Mouse (Mus musculus) thymus, adult 2 months (tissue): ENCODE results near the gene Ankrd28. TPM values are rescaled to one million over a fixed set of nuclear protein-coding genes. Genes with fewer than 3 reads are reported as not detected.

Experiments
- DNase-seq: peaks from one replicate; pipeline ENCODE4 v3.0.0; 2021
- H3K27ac ChIP-seq: fragments of 200-500 bp; 2 replicates; pipeline ENCODE4 v1.5.1; 2012; ENCODE audit warnings: low read length, control low read depth; ENCODE audit not compliant: control insufficient read depth, insufficient read depth
- H3K27me3 ChIP-seq: fragments of 200-500 bp; 2 replicates; pipeline ENCODE4 v1.6.1; 2012; ENCODE audit warnings: mild to moderate bottlenecking, low read length, moderate library complexity, mixed read lengths; ENCODE audit not compliant: control insufficient read depth, insufficient read depth
- H3K36me3 ChIP-seq: fragments of 200-500 bp; 2 replicates; pipeline ENCODE4 v1.6.1; 2012; ENCODE audit warnings: mild to moderate bottlenecking, low read length, moderate library complexity; ENCODE audit not compliant: control insufficient read depth, insufficient read depth
- H3K4me1 ChIP-seq: fragments of 200-500 bp; replicated peaks from 2 replicates; pipeline ENCODE4 v1.6.1; 2012; ENCODE audit warnings: low read length; ENCODE audit not compliant: control insufficient read depth, insufficient read depth
- H3K4me3 ChIP-seq: fragments of 200-500 bp; 2 replicates; pipeline ENCODE4 v1.5.1; 2012; ENCODE audit warnings: mild to moderate bottlenecking, low read length, control low read depth, moderate library complexity; ENCODE audit not compliant: control insufficient read depth, insufficient read depth
- CTCF ChIP-seq: fragments of 200-500 bp; IDR thresholded peaks from 2 replicates; pipeline ENCODE4 v1.5.1; 2012; ENCODE audit warnings: mild to moderate bottlenecking, control low read depth, low read length, moderate library complexity, borderline replicate concordance; ENCODE audit not compliant: control insufficient read depth, poor library complexity, insufficient read depth; ENCODE audit errors: extremely low read depth
- POLR2A ChIP-seq: fragments of 200-500 bp; IDR thresholded peaks from 2 replicates; pipeline ENCODE4 v1.6.1; 2012; ENCODE audit warnings: mild to moderate bottlenecking, low read length, control low read depth, moderate library complexity; ENCODE audit not compliant: control insufficient read depth, poor library complexity, insufficient read depth; ENCODE audit errors: extremely low read depth
- WGBS: fragments of 180-500 bp; shearing (Covaris S2); methylation state at CpG from one replicate; pipeline ENCODE4 v1.1.7; 2018; 5-methylcytosine and 5-hydroxymethylcytosine counted together
- polyA plus RNA-seq: library from polyadenylated mRNA; depleted of rRNA; stranded (reverse); fragments of >200 nt; gene quantifications from 2 replicates; pipeline ENCODE4 v1.2.3, GENCODE M21; 2012

Gene Ankrd28
- polyA plus RNA-seq, 1 experiment = 20.0 TPM

- Histone ChIP-seq H3K4me1 (no peaks in the 10 kb centered on the region), H3K4me3 (no peak overlapping the region), H3K27ac (no peak overlapping the region), H3K27me3 (no peaks in the 10 kb centered on the region), H3K36me3 (peaks cover 39% of the 10 kb centered on the region)
- TF ChIP-seq POLR2A = no peak
- TF ChIP-seq CTCF = no peak
- 98% methylated on average over 2 of the region's 2 CpGs for WGBS
- DNase-seq = no peak
Observed at GRCm38 (mm10) chr14:31734811-31735210, 95.6 kb downstream of the Ankrd28 start.

GRCm38 (mm10) chr14:31727522-31727921 lies 102.9 kb downstream of the Ankrd28 start:
- H3K4me3 ChIP-seq = no peak overlapping the region
- H3K4me1 ChIP-seq = no peaks in the 10 kb centered on the region
- H3K27ac ChIP-seq = no peak overlapping the region
- H3K36me3 ChIP-seq = peaks cover 29% of the 10 kb centered on the region
- 98% methylated on average over 3 of the region's 3 CpGs for WGBS
- no peak for DNase-seq
- TF ChIP-seq POLR2A = no peak
- TF ChIP-seq CTCF = no peak
- no peaks in the 10 kb centered on the region for H3K27me3 ChIP-seq

GRCm38 (mm10) chr14:31722746-31723145 lies 107.7 kb downstream of the Ankrd28 start:
- Histone ChIP-seq H3K27me3 (no peaks in the 10 kb centered on the region), H3K36me3 (peaks cover 40% of the 10 kb centered on the region), H3K4me1 (no peaks in the 10 kb centered on the region), H3K4me3 (no peak overlapping the region), H3K27ac (no peak overlapping the region)
- no peak for DNase-seq
- no peak for TF ChIP-seq POLR2A
- TF ChIP-seq CTCF = no peak
- WGBS = 96% methylated on average over 1 of the region's 1 CpGs

GRCm38 (mm10) chr14:31721256-31721655 lies 109.2 kb downstream of the Ankrd28 start:
- Histone ChIP-seq H3K27me3 (no peaks in the 10 kb centered on the region), H3K4me3 (no peak overlapping the region), H3K36me3 (peaks cover 41% of the 10 kb centered on the region), H3K27ac (no peak overlapping the region), H3K4me1 (no peaks in the 10 kb centered on the region)
- WGBS = 98% methylated on average over 3 of the region's 3 CpGs
- no peak for DNase-seq
- TF ChIP-seq POLR2A = no peak
- no peak for TF ChIP-seq CTCF

- no peaks in the 10 kb centered on the region for H3K4me1 ChIP-seq
- 98% methylated on average over 2 of the region's 2 CpGs for WGBS
- H3K4me3 ChIP-seq = no peak overlapping the region
- DNase-seq = no peak
- H3K36me3 ChIP-seq = peaks cover 46% of the 10 kb centered on the region
- H3K27me3 ChIP-seq = no peaks in the 10 kb centered on the region
- no peak overlapping the region for H3K27ac ChIP-seq
- TF ChIP-seq POLR2A (no peak), CTCF (no peak)
Observed at GRCm38 (mm10) chr14:31718332-31718731, 112.1 kb downstream of the Ankrd28 start.

GRCm38 (mm10) chr14:31717360-31717759 lies 113.1 kb downstream of the Ankrd28 start:
- no peak overlapping the region for H3K4me3 ChIP-seq
- WGBS = 98% methylated on average over 5 of the region's 5 CpGs
- peaks cover 48% of the 10 kb centered on the region for H3K36me3 ChIP-seq
- H3K27ac ChIP-seq = no peak overlapping the region
- no peaks in the 10 kb centered on the region for H3K27me3 ChIP-seq
- no peak for TF ChIP-seq CTCF
- TF ChIP-seq POLR2A = no peak
- no peaks in the 10 kb centered on the region for H3K4me1 ChIP-seq
- no peak for DNase-seq

GRCm38 (mm10) chr14:31715669-31716068 lies 114.8 kb downstream of the Ankrd28 start:
- no peak overlapping the region for H3K4me3 ChIP-seq
- no peaks in the 10 kb centered on the region for H3K4me1 ChIP-seq
- no peak for DNase-seq
- no peaks in the 10 kb centered on the region for H3K27me3 ChIP-seq
- no peak for TF ChIP-seq POLR2A
- no peak for TF ChIP-seq CTCF
- H3K36me3 ChIP-seq = peaks cover 46% of the 10 kb centered on the region
- no peak overlapping the region for H3K27ac ChIP-seq
